Mouse (Mus musculus): ENCODE results near the gene Wdr6.

DNA sequence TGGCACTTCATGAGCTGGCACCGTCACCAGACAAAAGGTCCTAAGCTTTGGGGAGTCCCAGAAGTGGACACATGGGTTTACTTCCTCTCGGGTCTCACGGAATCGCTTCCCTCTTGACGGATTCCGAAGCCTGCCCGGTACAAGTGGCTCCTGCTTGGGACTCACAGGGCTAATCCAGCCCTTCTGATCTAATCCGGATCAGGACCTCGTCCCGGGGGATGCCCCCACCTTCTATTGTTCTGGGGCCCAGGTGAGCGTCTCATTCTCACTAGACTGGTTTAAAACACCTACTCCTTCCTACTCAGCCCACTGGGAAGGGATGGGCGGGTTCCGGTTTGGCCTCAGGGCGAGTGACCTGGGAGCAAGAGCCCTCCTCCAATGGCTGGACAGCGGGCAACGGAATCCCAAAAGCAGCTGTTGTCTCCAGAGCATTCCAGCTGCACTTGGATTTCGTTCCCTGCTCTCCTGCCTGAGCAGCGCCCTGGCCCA is 10.6 kb downstream of the Wdr6 start:
- TF ChIP-seq GATA1 (IDR thresholded peaks at IDR 0.05; ENCODE audit: borderline replicate concordance, low read length) (no peak), GATA2 (IDR thresholded peaks at IDR 0.05; ENCODE audit: borderline replicate concordance, low read depth, low read length) (no peak), CTCF (IDR thresholded peaks at IDR 0.05; ENCODE audit: low read depth, low read length) (no peak), TAL1 (conservative IDR thresholded peaks at IDR 0.05; ENCODE audit: low read depth, low read length) (no peak)
